Mouse (Mus musculus) ovary, postnatal 14 days (tissue): ENCODE data around the gene Slc5a11.

ENCODE experiments used
- DNase-seq: peaks from one replicate; pipeline ENCODE4 v3.0.0; 2022; ENCODE audit warnings: low spot score

The Slc5a11 gene

GRCm38 (mm10) chr7:123212316-123212715 is 2.3 kb upstream of the Slc5a11 start:
- no peak for DNase-seq

DNA sequence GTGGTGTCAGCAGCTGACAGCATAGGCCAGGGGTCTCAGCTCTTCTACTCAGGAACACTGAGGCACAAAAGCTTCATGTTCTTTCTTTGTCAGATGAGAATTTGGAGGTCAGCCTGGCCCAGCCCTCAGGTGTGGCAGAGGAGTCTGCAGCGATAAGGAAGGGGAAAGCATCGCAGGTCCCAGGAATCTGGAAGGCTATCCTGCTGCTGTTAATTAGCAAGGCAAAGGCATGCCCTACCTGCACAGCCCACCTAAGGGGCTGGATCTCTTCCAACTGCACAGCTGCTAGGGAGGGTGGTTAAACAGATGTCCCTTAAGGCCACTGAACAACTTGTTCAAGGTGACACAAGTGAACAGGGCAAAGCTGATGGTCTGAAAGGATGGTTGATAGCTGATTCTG is 558 bp downstream of the Slc5a11 start:
- no peak for DNase-seq

- no peak for DNase-seq
Observed at GRCm38 (mm10) chr7:123217448-123218354, 3.1 kb downstream of the Slc5a11 start.

DNA sequence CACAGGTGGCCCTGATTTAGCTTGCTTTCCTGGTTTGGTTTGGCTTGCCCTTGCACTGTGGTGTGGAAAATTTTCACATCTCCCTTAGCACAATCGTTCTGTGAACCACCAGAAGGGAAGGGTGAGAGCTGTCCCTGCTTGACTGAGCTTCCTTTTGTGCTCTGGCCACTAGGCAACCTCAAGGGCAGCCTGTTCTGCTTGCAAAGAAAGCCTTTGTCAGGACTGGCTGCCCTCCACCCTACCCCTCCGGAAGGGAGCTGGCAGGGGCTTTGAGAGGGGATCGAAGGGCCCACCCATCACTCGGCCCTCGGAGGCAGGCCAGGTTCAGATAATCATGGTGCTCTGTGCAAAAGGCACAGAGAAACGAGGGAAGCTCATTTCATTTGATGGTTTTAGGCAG is 4.0 kb downstream of the Slc5a11 start:
- DNase-seq: no peak

- no peak for DNase-seq
Observed at GRCm38 (mm10) chr7:123219781-123220632, 5.4 kb downstream of the Slc5a11 start.

GRCm38 (mm10) chr7:123220633-123220942 is 6.0 kb downstream of the Slc5a11 start:
- no peak for DNase-seq

DNA sequence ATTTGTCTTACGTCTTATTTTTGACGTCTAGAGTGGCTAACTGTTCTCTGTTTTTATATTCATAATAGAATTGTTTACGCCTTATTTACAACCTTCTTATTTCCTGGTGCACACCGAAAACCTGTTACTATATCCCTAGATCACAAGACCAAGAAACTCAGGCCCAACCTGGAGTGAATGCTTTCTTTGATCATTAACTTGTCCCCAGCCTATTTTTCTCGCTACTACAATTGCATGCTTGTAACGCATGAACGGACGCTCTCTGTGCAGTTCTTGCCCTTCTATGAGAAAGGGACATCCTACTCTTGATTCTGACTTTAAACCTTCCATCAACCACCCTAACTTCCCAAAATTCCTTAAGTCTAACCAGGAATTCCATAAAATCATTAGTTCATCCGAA is 9.5 kb downstream of the Slc5a11 start:
- DNase-seq: no peak

DNA sequence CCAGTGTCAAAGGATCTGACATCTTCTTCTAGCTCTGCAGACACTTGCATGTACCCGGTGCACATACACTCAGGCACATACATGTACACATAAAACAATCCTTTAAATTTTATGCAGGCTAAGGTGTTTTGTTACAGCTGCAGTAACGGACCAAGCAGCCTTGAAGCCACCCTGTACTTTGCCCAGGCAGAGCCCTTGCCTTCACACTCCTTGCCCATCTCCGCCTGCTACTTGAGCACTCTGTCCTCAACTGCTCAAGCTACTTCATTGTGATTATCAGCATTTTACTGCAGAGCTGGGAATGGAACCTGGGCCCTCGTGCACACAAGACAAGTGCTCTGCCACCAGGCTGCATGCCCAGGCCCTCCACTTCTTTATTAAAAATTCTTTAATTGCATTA is 10.6 kb downstream of the Slc5a11 start:
- DNase-seq: no peak

- peak; percentile 39 for DNase-seq
Observed at GRCm38 (mm10) chr7:123235449-123235848, 20.9 kb downstream of the Slc5a11 start.

DNA sequence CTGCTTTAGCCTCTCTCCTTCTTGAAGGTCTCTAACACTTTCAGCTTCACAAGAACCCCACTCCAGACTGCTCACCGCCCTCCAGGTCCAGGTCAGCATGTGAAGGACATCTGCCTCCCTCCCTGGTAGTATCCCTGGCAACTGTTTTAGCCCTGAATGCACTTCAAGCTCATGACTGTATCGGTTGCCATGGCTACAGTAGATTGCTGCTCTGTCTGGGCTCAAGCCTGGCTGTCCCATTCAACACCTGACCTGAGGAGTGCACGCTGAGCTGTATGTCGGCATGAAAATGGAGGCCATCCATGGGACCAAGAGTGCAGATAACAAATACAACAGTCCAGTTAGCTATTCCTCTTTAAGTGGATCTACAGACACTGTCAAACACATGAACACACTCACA is 24.0 kb downstream of the Slc5a11 start:
- DNase-seq: no peak

- no peak for DNase-seq
Observed at GRCm38 (mm10) chr7:123240064-123240463, 25.5 kb downstream of the Slc5a11 start.

DNA sequence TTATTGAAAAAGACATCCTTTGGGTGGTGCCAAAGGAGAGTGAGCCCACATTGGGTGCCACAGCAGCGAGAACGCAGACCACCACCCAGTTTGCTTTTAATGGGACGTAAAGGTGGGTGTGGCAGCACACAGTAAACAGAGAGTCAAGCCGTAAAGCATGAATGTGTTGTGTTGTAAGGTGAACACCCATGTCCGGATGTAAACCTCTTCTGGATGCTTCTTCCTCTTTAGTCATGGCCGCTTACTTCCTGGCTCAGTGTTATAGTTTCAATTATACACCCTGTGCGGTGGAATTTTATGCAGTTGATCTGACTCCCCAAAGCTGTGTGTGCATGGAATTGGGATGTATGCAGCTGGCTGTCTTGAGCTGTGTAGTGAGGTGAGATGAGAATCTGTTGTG is 27.7 kb downstream of the Slc5a11 start:
- no peak for DNase-seq

DNA sequence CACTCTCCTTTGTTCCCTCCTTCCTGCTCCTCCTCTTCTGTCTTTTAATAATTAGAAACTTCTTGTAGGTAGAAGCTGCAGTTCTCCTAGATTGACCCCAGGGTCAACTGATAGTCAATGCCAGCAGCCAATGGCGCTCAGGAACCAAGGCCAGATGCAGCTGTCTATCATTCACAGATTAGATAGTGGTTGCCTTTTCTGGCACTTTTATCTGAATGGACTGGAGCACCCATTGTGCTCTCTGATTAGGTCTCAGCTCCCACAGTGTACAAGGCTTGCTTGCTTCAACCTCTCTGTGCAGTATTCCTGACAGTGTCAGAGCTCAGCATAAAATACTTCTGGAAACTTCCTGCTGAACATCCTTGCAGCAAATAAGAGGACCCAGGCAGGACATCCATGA is 30.3 kb downstream of the Slc5a11 start:
- DNase-seq: no peak

GRCm38 (mm10) chr7:123246504-123247084 is 32.0 kb downstream of the Slc5a11 start:
- no peak for DNase-seq

DNA sequence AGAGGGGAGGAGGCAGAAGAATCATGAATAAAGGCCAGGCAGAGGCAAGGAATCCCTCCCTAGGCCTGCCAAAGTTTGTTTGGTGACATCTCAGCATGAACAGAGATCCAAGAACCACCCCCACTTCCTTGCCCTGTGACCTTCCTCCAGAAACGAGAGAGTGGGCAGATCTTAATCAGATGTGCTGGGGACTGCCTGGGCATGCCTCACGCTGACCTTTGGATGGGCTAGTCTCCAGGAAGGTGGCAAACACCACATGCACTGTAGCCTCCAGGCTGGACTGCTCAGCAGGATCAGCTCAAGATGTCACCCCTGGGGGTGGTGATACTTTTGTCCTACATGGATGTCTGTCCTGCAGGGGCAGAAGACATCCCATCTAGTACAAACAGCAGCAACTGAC is 33.6 kb downstream of the Slc5a11 start:
- DNase-seq: no peak

DNA sequence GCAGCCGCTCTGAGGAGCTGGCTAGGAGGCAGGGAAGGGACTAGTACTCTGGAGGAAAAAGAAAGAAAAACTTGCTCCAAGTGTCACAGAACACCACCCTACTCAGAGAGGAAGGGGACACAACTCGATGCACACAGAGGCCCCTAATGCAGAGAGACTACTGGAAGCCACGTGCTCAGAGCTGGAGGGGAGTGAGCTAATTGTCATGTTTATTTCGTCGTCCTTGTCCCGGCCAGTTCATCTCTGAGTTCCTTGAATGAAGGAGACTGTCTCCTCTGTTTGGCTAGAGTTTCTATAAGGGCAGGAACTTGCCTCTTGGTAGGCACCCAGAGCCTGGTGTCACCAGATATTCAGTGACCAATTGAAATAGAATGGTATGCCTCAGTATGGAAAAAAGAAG is 36.8 kb downstream of the Slc5a11 start:
- no peak for DNase-seq

DNA sequence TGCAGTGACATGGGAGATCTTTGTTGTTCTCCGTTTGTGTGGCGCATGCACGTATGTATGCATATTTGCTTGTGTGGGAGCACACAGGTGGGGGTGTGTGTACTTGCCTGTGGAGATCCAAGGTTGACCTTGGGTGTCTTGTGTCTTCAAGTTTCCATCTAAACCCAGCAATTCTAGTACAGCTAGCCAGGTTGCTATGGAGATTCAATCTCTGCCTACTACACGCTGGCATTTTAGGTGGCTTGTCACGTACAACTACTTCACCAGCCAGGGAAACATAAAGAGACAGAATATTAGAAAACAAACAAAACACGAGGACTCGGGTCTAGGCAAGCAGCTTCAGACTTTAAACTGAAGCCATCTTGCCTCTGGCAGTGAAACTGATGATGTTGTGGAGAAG is 38.8 kb downstream of the Slc5a11 start:
- DNase-seq: no peak

DNA sequence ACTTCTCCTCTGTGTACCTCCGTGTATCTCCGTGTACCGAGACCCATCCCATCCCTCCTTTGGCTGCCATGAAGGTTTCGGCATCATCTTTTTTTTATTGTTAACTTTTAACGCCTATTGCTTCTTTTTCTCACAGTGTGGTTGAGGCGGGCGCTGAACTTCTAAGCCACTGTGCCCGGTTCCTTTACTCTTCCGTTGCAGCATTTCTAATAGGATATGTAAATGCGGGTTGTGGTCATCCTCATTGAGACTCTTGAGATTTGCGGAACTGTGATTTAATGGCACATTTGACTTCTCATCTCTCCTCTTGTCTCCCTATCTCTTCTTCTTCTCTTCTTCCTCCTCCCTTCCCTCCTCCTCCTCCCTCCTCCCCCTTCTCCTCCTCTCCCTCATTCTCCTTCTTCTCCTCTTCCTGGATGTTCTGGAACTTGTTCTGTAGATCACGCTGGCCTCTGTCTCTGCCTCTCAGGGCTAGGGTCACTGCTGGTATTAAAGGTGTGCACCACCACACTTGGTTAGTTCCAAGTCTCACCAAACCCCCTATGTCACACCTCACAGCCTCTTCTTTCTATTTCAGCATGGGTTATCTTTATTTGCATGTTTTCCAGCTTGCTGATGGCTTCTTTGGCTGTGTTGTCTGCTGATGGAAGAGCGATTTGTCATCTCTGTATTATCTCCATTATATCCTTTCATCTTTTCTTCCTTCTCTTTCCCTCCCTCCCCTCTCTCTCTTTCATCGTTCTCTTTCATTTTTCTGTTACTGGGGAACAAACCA is 39.8 kb downstream of the Slc5a11 start:
- no peak for DNase-seq

DNA sequence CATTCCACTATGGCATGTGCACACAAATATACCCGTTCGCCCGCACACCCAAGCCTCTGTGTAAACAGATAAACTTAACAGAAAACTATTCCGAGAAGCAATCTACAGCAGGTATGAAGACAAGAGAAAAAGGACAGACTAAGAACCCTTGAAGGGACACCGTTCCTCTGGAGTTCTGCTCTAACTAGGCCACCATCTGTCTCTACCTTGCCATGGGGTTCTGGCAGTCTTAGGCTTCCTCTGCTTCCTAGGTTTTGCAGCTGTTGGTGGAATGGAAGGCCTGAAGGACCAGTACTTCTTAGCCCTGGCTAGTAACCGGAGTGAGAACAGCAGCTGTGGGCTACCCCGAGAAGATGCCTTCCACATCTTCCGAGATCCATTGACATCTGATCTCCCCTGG is 43.5 kb downstream of the Slc5a11 start:
- no peak for DNase-seq

DNA sequence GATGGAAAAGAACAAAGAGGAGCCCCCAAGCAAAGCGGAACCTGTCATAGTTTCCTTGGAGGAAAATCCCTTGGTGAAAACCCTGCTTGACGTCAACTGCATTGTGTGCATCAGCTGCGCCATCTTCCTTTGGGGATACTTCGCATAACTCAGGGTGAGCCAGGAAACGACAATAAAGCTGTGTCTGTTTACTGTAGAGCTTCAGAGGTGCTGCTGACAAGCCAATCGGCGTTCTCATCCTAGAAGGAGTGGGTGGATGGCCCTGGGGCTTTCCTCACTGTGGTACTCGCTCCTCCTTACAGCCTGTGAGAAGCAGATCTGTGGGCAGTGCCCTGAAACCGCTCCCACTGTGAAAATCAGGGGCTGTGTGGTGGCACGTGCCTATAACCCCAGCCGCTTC is 58.5 kb downstream of the Slc5a11 start:
- no peak for DNase-seq

GRCm38 (mm10) chr7:123276568-123276967 is 62.0 kb downstream of the Slc5a11 start:
- DNase-seq: no peak

GRCm38 (mm10) chr7:123279797-123280196 is 65.2 kb downstream of the Slc5a11 start:
- no peak for DNase-seq
